Mouse (Mus musculus): ENCODE measurements around the gene Acot7.

DNA sequence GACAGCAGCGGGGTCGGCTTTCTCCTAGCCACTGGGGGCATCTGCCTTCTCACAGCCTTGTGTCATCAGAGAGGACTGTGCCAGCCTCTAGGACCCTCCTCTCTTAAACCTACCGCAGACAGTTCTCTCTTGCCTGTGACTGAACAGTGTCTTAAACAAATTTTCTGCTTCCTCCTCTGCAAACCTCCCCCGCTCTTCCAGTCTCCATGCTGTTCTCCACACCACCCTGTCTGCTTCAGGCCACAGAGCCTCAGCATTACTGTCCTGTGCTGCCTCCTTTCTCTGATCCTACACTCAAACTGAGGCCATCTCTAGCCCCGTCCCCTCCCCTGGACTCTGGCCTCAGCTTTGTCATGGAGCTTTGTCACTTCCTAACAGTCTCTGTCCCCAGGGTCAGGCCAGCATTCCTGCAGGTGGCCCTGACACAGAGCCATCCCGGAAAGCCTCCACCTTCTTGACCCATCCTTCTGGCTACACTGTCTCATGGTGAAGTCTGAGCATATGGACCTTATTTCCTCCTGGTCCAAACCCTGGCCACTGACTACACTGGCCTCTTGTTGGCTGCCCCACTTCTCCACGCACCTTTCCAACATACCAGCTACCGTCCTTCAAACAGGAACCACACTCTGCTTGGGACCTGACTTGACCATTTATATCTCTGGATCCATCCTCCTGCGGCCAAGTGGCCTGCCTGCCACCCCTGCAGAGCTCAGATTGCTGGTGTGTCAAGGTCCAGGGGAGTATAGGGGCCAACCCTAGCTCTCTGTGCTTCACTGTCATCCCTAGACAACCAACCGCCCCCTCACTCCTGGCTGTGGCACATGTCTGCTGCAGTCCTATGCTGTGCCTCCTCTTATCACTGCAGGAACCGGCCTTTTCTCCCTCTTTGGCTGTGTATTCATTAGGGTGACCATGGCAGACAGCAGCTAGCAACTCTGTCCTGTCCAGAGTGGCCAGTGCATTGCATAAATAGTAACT, 66.9 kb downstream of the Acot7 start:
- TF ChIP-seq CTCF (IDR thresholded peaks at IDR 0.05; ENCODE audit: insufficient read depth, low read length) (no peak), POLR2A (IDR thresholded peaks at IDR 0.05; ENCODE audit: borderline replicate concordance, extremely low read depth, low read depth, low read length) (no peak)

Measured in lung, adult 2 months (tissue).